Comparison of ENCODE assay signal across 23 mouse cellular contexts in genomic region chr8:127347890-127348495, GRCm38 (mm10).
A peak's percentile ranks its signal among the peaks of the same experiment; 100 is the strongest.
DNase-seq lines count a peak whose midpoint lies in the region; ATAC-seq lines count a peak whose summit lies in the region.
"Had no signal": no experiment of that assay in that cellular context is flagged by ENCODE, and none has a peak within 500 bp of the region (broad histone marks: within the 10 kb centered on the region; RNA-seq: fewer than 3 reads in every experiment).

No protein-coding gene starts in this region.

- ATAC-seq in frontal cortex, adult (ENCODE audit: low TSS enrichment), result peak; percentile 95
- no peak for ATAC-seq in neural tube, embryonic 15.5 days (ENCODE audit: low FRiP score)
- ATAC-seq: activated CD4-positive, CD25-positive, alpha-beta regulatory T cell, adult 4 months; forebrain, embryonic 15.5 days; intestine, postnatal 0 days had no signal

- no peaks in the 10 kb centered on the region for H3K4me1 ChIP-seq in neural tube, embryonic 15.5 days
- H3K4me1 ChIP-seq: embryonic facial prominence, embryonic 15.5 days; forebrain, embryonic 12.5 days; forebrain, embryonic 15.5 days; hindbrain, embryonic 12.5 days had no signal

- WGBS in neural tube, embryonic 15.5 days, result 95% methylated on average over 2 of the region's 2 CpGs

- no peak overlapping the region for H3K4me2 ChIP-seq in neural tube, embryonic 15.5 days
- H3K4me2 ChIP-seq: embryonic facial prominence, embryonic 12.5 days; embryonic facial prominence, embryonic 15.5 days; forebrain, embryonic 12.5 days; forebrain, embryonic 15.5 days; hindbrain, embryonic 12.5 days; hindbrain, embryonic 15.5 days had no signal

- no peaks in the 10 kb centered on the region for H3K27me3 ChIP-seq in neural tube, embryonic 15.5 days (replicated peaks)
- H3K27me3 ChIP-seq: embryonic facial prominence, embryonic 12.5 days; embryonic facial prominence, embryonic 15.5 days; forebrain, embryonic 12.5 days; forebrain, embryonic 15.5 days; hindbrain, embryonic 12.5 days; hindbrain, embryonic 15.5 days had no signal

- no peak overlapping the region for H3K27ac ChIP-seq in neural tube, embryonic 15.5 days (replicated peaks)
- H3K27ac ChIP-seq: embryonic facial prominence, embryonic 12.5 days; embryonic facial prominence, embryonic 15.5 days; forebrain, embryonic 12.5 days; forebrain, embryonic 15.5 days; heart, adult 2 months; heart, embryonic 10.5 days; hindbrain, embryonic 12.5 days; hindbrain, embryonic 15.5 days had no signal

- DNase-seq in frontal cortex, postnatal 14 days (ENCODE audit: low spot score in 2 of 2), result no peak
- DNase-seq in neural tube, embryonic 10.5 days (ENCODE audit: extremely low spot score, low spot score), result peak; percentile 3
- DNase-seq in gonadal fat pad, adult 2 months (ENCODE audit: low read depth), result peak; percentile 63
- no peak for DNase-seq in adrenal gland, adult 8-10 months
- DNase-seq: adrenal gland, postnatal 10 days; adrenal gland, postnatal 36 days; cerebellum, adult 11 months; cerebellum, adult 2 months; cerebellum, adult 9-11 months; cerebellum, postnatal 25 days; gastrocnemius, postnatal 14 days; heart, adult 2 months had no signal

- H3K9ac ChIP-seq in neural tube, embryonic 15.5 days (replicated peaks), result no peak overlapping the region
- H3K9ac ChIP-seq: embryonic facial prominence, embryonic 12.5 days; embryonic facial prominence, embryonic 15.5 days; forebrain, embryonic 12.5 days; forebrain, embryonic 15.5 days; hindbrain, embryonic 12.5 days; hindbrain, embryonic 15.5 days had no signal

- no peak overlapping the region for H3K4me3 ChIP-seq in neural tube, embryonic 15.5 days (replicated peaks)
- H3K4me3 ChIP-seq: embryonic facial prominence, embryonic 12.5 days; embryonic facial prominence, embryonic 15.5 days; forebrain, embryonic 12.5 days; forebrain, embryonic 15.5 days; heart, adult 2 months; heart, embryonic 10.5 days; hindbrain, embryonic 12.5 days; hindbrain, embryonic 15.5 days had no signal

- no peaks in the 10 kb centered on the region for H3K36me3 ChIP-seq in neural tube, embryonic 15.5 days
- H3K36me3 ChIP-seq: embryonic facial prominence, embryonic 12.5 days; embryonic facial prominence, embryonic 15.5 days; forebrain, embryonic 12.5 days; forebrain, embryonic 15.5 days; heart, embryonic 10.5 days; hindbrain, embryonic 12.5 days; hindbrain, embryonic 15.5 days had no signal

- H3K9me3 ChIP-seq in neural tube, embryonic 15.5 days (replicated peaks), result no peaks in the 10 kb centered on the region
- H3K9me3 ChIP-seq: embryonic facial prominence, embryonic 12.5 days; embryonic facial prominence, embryonic 15.5 days; forebrain, embryonic 12.5 days; forebrain, embryonic 15.5 days; heart, embryonic 10.5 days; hindbrain, embryonic 12.5 days; hindbrain, embryonic 15.5 days had no signal

Comparison
In these comparisons a context has a peak if more than half of its experiments do, and no peak if none do; other contexts are left out.
1. DNase-seq: peak in neural tube, embryonic 10.5 days (single experiment) and gonadal fat pad, adult 2 months (single experiment); none in frontal cortex, postnatal 14 days (0 of 2) and adrenal gland, adult 8-10 months (single experiment).